ENCODE assay signal across 29 mouse cellular contexts in genomic region chr12:57924422-57924821, GRCm38 (mm10).
DNase-seq lines count a peak whose midpoint lies in the region; ATAC-seq and TF ChIP-seq lines count a peak whose summit lies in the region.
"Had no signal": no experiment of that assay in that cellular context is flagged by ENCODE, and none has a peak within 500 bp of the region (broad histone marks: within the 10 kb centered on the region; RNA-seq: fewer than 3 reads in every experiment).

No protein-coding gene starts in this region.

- no peak for TF ChIP-seq EP300 in liver, postnatal 0 days (IDR thresholded peaks at IDR 0.05; ENCODE audit: low read depth)

- ATAC-seq in forebrain, postnatal 0 days: peak; percentile 72
- ATAC-seq in forebrain, embryonic 12.5 days (ENCODE audit: low FRiP score): no peak
- ATAC-seq in hindbrain, postnatal 0 days: peak; percentile 64
- ATAC-seq in hindbrain, embryonic 14.5 days (ENCODE audit: low FRiP score): no peak
- ATAC-seq in liver, postnatal 0 days: no peak
- ATAC-seq: activated CD4-positive, CD25-positive, alpha-beta regulatory T cell, adult 4 months; CD4-positive, CD25-positive, alpha-beta regulatory T cell, adult 4 months; forebrain, embryonic 13.5 days; forebrain, embryonic 15.5 days; Patski had no signal

- WGBS in forebrain, postnatal 0 days: 57% methylated on average over 2 of the region's 2 CpGs
- 86% methylated on average over 2 of the region's 2 CpGs for WGBS in forebrain, embryonic 12.5 days
- 28% methylated on average over 2 of the region's 2 CpGs for WGBS in hindbrain, postnatal 0 days
- WGBS in hindbrain, embryonic 14.5 days: 67% methylated on average over 2 of the region's 2 CpGs
- 52% methylated on average over 2 of the region's 2 CpGs for WGBS in liver, adult 2 months
- WGBS in liver, postnatal 0 days (ENCODE audit: insufficient replicate concordance): 71% methylated on average over 2 of the region's 2 CpGs

- no peak for TF ChIP-seq POLR2A in liver, adult 2 months (IDR thresholded peaks at IDR 0.05; ENCODE audit: extremely low read depth, insufficient read depth, low read length)

- no peak overlapping the region for H3K9ac ChIP-seq in forebrain, postnatal 0 days
- H3K9ac ChIP-seq in forebrain, embryonic 12.5 days: no peak overlapping the region
- H3K9ac ChIP-seq in hindbrain, postnatal 0 days (replicated peaks; ENCODE audit: low read length): no peak overlapping the region
- H3K9ac ChIP-seq in hindbrain, embryonic 14.5 days: no peak overlapping the region
- no peak overlapping the region for H3K9ac ChIP-seq in liver, adult 2 months (ENCODE audit: low read depth, low read length)
- no peak overlapping the region for H3K9ac ChIP-seq in liver, postnatal 0 days (replicated peaks)
- H3K9ac ChIP-seq: embryonic facial prominence, embryonic 13.5 days; embryonic facial prominence, embryonic 15.5 days; forebrain, embryonic 13.5 days; forebrain, embryonic 15.5 days had no signal

- no peak overlapping the region for H3K27ac ChIP-seq in forebrain, postnatal 0 days (ENCODE audit: low read depth, low read length)
- H3K27ac ChIP-seq in forebrain, embryonic 12.5 days: no peak overlapping the region
- H3K27ac ChIP-seq in hindbrain, postnatal 0 days: no peak overlapping the region
- no peak overlapping the region for H3K27ac ChIP-seq in hindbrain, embryonic 14.5 days
- no peak overlapping the region for H3K27ac ChIP-seq in liver, adult 2 months (replicated peaks; ENCODE audit: insufficient read depth, low read depth, low read length)
- H3K27ac ChIP-seq in liver, postnatal 0 days (ENCODE audit: low read depth): no peak overlapping the region
- H3K27ac ChIP-seq: embryonic facial prominence, embryonic 13.5 days; embryonic facial prominence, embryonic 15.5 days; forebrain, embryonic 10.5 days; forebrain, embryonic 13.5 days; forebrain, embryonic 15.5 days had no signal

- DNase-seq in forebrain, postnatal 0 days: peak; percentile 31
- peak; percentile 35 for DNase-seq in hindbrain, postnatal 0 days (ENCODE audit: low spot score)
- no peak for DNase-seq in hindbrain, embryonic 14.5 days (ENCODE audit: low spot score)
- peak; percentile 38 for DNase-seq in liver, adult 2 months (ENCODE audit: extremely low read depth, low read depth, low spot score)
- no peak for DNase-seq in liver, postnatal 0 days
- peak; percentile 20 for DNase-seq in brain, adult 2 months (ENCODE audit: low read depth, low spot score)
- DNase-seq: adrenal gland, adult 8-10 months; adrenal gland, postnatal 14 days; adrenal gland, postnatal 36 days; B cell, adult 2 months; cerebellum, adult 11 months; cerebellum, adult 18-20 months; cerebellum, adult 8-10 months; cerebellum, adult 9-11 months; cerebellum, postnatal 14 days; cerebellum, postnatal 36 days; embryo, embryonic 11 days had no signal

- no peaks in the 10 kb centered on the region for H3K79me2 ChIP-seq in liver, adult 2 months (ENCODE audit: control insufficient read depth, insufficient read depth, low read length)

- no peaks in the 10 kb centered on the region for H3K4me1 ChIP-seq in forebrain, postnatal 0 days (ENCODE audit: insufficient read depth)
- H3K4me1 ChIP-seq in forebrain, embryonic 12.5 days: no peaks in the 10 kb centered on the region
- no peaks in the 10 kb centered on the region for H3K4me1 ChIP-seq in hindbrain, postnatal 0 days (ENCODE audit: insufficient read depth, low read length)
- H3K4me1 ChIP-seq in hindbrain, embryonic 14.5 days (replicated peaks; ENCODE audit: control insufficient read depth, insufficient read depth, low read length): no peaks in the 10 kb centered on the region
- H3K4me1 ChIP-seq in liver, adult 2 months (ENCODE audit: control insufficient read depth, insufficient read depth, low read length): peaks cover 4% of the 10 kb centered on the region; the same call in 1 of the 2 replicates
- no peaks in the 10 kb centered on the region for H3K4me1 ChIP-seq in liver, postnatal 0 days (ENCODE audit: insufficient read depth)
- H3K4me1 ChIP-seq: embryonic facial prominence, embryonic 13.5 days; embryonic facial prominence, embryonic 15.5 days; forebrain, embryonic 10.5 days; forebrain, embryonic 13.5 days; forebrain, embryonic 15.5 days had no signal

- no peak overlapping the region for H3K4me2 ChIP-seq in forebrain, postnatal 0 days (ENCODE audit: low read depth)
- no peak overlapping the region for H3K4me2 ChIP-seq in forebrain, embryonic 12.5 days
- no peak overlapping the region for H3K4me2 ChIP-seq in hindbrain, postnatal 0 days (ENCODE audit: low read depth, low read length)
- no peak overlapping the region for H3K4me2 ChIP-seq in hindbrain, embryonic 14.5 days (replicated peaks)
- no peak overlapping the region for H3K4me2 ChIP-seq in liver, postnatal 0 days (ENCODE audit: low read depth, low read length)
- H3K4me2 ChIP-seq: embryonic facial prominence, embryonic 13.5 days; embryonic facial prominence, embryonic 15.5 days; forebrain, embryonic 13.5 days; forebrain, embryonic 15.5 days had no signal

- no peaks in the 10 kb centered on the region for H3K27me3 ChIP-seq in forebrain, postnatal 0 days (ENCODE audit: insufficient read depth, low read length)
- H3K27me3 ChIP-seq in forebrain, embryonic 12.5 days: no peaks in the 10 kb centered on the region
- no peaks in the 10 kb centered on the region for H3K27me3 ChIP-seq in hindbrain, postnatal 0 days (ENCODE audit: insufficient read depth, low read length)
- H3K27me3 ChIP-seq in hindbrain, embryonic 14.5 days (ENCODE audit: control insufficient read depth, insufficient read depth, low read length): no peaks in the 10 kb centered on the region
- no peaks in the 10 kb centered on the region for H3K27me3 ChIP-seq in liver, adult 2 months (ENCODE audit: control insufficient read depth, insufficient read depth, low read length)
- H3K27me3 ChIP-seq in liver, postnatal 0 days (ENCODE audit: insufficient read depth, low read length): no peaks in the 10 kb centered on the region
- H3K27me3 ChIP-seq: CH12.LX; embryonic facial prominence, embryonic 13.5 days; embryonic facial prominence, embryonic 15.5 days; forebrain, embryonic 13.5 days; forebrain, embryonic 15.5 days had no signal

- TF ChIP-seq CTCF in forebrain, postnatal 0 days (IDR thresholded peaks at IDR 0.05; ENCODE audit: low read depth): no peak
- no peak for TF ChIP-seq CTCF in hindbrain, postnatal 0 days (IDR thresholded peaks at IDR 0.05; ENCODE audit: low read depth)
- TF ChIP-seq CTCF in liver, adult 2 months (IDR thresholded peaks at IDR 0.05; ENCODE audit: low read depth, low read length): no peak
- no peak for TF ChIP-seq CTCF in liver, postnatal 0 days (IDR thresholded peaks at IDR 0.05; ENCODE audit: low read depth)

- no peak overlapping the region for H3K4me3 ChIP-seq in forebrain, postnatal 0 days (ENCODE audit: low read depth, low read length)
- no peak overlapping the region for H3K4me3 ChIP-seq in forebrain, embryonic 12.5 days (replicated peaks)
- H3K4me3 ChIP-seq in hindbrain, postnatal 0 days (ENCODE audit: low read length): no peak overlapping the region
- no peak overlapping the region for H3K4me3 ChIP-seq in hindbrain, embryonic 14.5 days (replicated peaks; ENCODE audit: low read length)
- no peak overlapping the region for H3K4me3 ChIP-seq in liver, adult 2 months (ENCODE audit: insufficient read depth, low read depth, low read length)
- no peak overlapping the region for H3K4me3 ChIP-seq in liver, postnatal 0 days (ENCODE audit: low read depth, low read length)
- H3K4me3 ChIP-seq: embryonic facial prominence, embryonic 13.5 days; embryonic facial prominence, embryonic 15.5 days; erythroblast, embryonic 14.5 days; forebrain, embryonic 10.5 days; forebrain, embryonic 13.5 days; forebrain, embryonic 15.5 days had no signal

- no peaks in the 10 kb centered on the region for H3K36me3 ChIP-seq in forebrain, postnatal 0 days (ENCODE audit: insufficient read depth)
- no peaks in the 10 kb centered on the region for H3K36me3 ChIP-seq in forebrain, embryonic 12.5 days (replicated peaks)
- H3K36me3 ChIP-seq in hindbrain, postnatal 0 days (ENCODE audit: insufficient read depth, low read length): no peaks in the 10 kb centered on the region
- no peaks in the 10 kb centered on the region for H3K36me3 ChIP-seq in hindbrain, embryonic 14.5 days (replicated peaks; ENCODE audit: control insufficient read depth, insufficient read depth)
- no peaks in the 10 kb centered on the region for H3K36me3 ChIP-seq in liver, adult 2 months (ENCODE audit: control insufficient read depth, insufficient read depth, low read length)
- H3K36me3 ChIP-seq in liver, postnatal 0 days (replicated peaks; ENCODE audit: insufficient read depth, low read length): no peaks in the 10 kb centered on the region
- H3K36me3 ChIP-seq: embryonic facial prominence, embryonic 13.5 days; embryonic facial prominence, embryonic 15.5 days; forebrain, embryonic 10.5 days; forebrain, embryonic 15.5 days; G1E had no signal

- no peaks in the 10 kb centered on the region for H3K9me3 ChIP-seq in forebrain, postnatal 0 days (ENCODE audit: low read length)
- no peaks in the 10 kb centered on the region for H3K9me3 ChIP-seq in forebrain, embryonic 12.5 days
- peaks cover 4% of the 10 kb centered on the region; the same call in 1 of the 2 replicates for H3K9me3 ChIP-seq in hindbrain, postnatal 0 days (ENCODE audit: low read length)
- peaks cover 6% of the 10 kb centered on the region; the same call in 1 of the 2 replicates for H3K9me3 ChIP-seq in hindbrain, embryonic 14.5 days (ENCODE audit: control insufficient read depth, low read length)
- H3K9me3 ChIP-seq in liver, postnatal 0 days (ENCODE audit: low read length): no peaks in the 10 kb centered on the region
- H3K9me3 ChIP-seq: embryonic facial prominence, embryonic 15.5 days; forebrain, embryonic 10.5 days; forebrain, embryonic 13.5 days; forebrain, embryonic 15.5 days; G1E had no signal

Comparison
In these comparisons a context has a peak if more than half of its experiments do, and no peak if none do; other contexts are left out.
1. ATAC-seq: peak in forebrain, postnatal 0 days (single experiment) and hindbrain, postnatal 0 days (single experiment); none in forebrain, embryonic 12.5 days (single experiment), hindbrain, embryonic 14.5 days (single experiment) and liver, postnatal 0 days (single experiment).
2. DNase-seq: peak in forebrain, postnatal 0 days (single experiment), hindbrain, postnatal 0 days (single experiment), liver, adult 2 months (single experiment) and brain, adult 2 months (single experiment); none in hindbrain, embryonic 14.5 days (single experiment) and liver, postnatal 0 days (single experiment).